Mouse (Mus musculus) thymus, adult 2 months (tissue): ENCODE measurements around the gene Pbx2.

ENCODE experiments used
- CTCF ChIP-seq: fragments of 200-500 bp; IDR thresholded peaks from 2 replicates; pipeline ENCODE4 v1.5.1; 2012; ENCODE audit warnings: mild to moderate bottlenecking, control low read depth, low read length, moderate library complexity, borderline replicate concordance; ENCODE audit not compliant: control insufficient read depth, poor library complexity, insufficient read depth; ENCODE audit errors: extremely low read depth
- POLR2A ChIP-seq: fragments of 200-500 bp; IDR thresholded peaks from 2 replicates; pipeline ENCODE4 v1.6.1; 2012; ENCODE audit warnings: mild to moderate bottlenecking, low read length, control low read depth, moderate library complexity; ENCODE audit not compliant: control insufficient read depth, poor library complexity, insufficient read depth; ENCODE audit errors: extremely low read depth

DNA sequence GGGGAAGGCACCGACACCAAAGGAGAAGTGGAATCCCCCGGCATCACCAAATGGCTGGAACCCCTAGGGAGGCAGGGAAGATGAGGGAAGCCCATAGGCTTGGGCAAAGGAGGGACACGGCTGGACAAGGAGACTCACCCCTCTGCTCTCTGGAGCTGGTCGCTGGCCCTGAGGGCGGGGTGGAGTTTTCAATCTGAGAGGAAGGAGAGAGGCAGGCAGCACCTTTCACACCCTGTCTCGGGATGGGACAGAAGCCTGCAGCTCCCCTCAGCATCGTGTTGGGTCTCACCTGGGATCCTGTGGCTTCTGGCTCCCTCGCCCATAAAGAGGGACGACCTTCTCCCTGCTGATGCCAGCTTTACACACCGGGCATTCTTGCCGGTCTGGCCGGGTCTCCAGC, 10.7 kb downstream of the Pbx2 start:
- no peak for TF ChIP-seq CTCF
- TF ChIP-seq POLR2A = no peak
